Mouse (Mus musculus) lung, postnatal 4 days (tissue): ENCODE measurements around the gene Mbd6.

ENCODE experiments used
- DNase-seq, 2 experiments: peaks; one replicate each; pipeline ENCODE4 v3.0.0; 2021

Mbd6 gene

DNA sequence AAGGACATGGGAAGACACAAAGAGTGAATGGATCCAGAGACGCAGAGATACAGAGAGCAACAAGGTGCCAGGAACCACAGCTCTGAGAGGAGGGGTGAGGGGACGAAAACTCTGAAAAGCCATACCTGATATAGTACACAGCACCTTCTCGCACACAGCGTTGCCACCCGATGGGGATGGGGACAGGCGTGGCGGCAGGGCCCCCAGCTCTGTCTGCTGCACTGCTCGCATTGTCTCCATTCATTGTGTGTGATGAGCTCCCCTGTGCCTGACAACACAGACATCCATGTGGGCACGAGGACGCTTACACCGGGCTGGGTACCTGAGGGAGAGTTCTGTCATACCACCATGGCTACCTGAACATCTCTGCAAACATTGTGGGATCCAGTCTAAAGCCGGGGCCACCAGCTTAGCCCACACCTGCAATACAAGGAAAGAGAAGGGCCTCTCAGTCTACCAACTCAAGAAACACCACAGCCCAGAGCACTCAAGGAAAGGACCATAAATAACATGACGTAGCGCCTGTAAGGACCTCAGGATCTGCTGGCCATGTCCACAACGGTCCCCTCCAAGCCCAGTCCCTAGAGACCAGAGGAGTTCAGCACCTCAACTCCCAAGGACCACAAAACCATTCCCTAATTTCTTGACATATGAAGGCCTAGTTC, 1.4 kb downstream of the Mbd6 start:
- DNase-seq: no peak

DNA sequence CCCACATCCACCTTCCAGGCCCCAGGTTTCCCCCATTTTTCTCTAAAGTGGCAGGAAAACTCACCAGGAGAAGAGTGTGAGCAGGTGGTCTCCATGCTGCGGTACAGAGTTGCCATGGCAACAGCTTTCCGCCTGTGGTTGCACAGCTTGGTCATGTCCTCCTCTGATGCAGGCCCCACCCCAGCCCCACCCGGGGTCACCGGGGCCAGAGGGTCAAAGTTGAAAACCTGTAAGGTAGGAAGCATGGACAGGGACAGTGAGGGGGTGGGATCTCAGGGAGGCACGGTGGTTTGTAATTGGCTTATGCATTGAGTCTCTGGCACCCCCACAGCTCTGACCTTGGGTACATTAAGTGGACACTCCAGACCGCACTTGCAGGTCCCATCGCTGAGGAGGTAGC, 2.1 kb downstream of the Mbd6 start:
- DNase-seq: no peak

DNA sequence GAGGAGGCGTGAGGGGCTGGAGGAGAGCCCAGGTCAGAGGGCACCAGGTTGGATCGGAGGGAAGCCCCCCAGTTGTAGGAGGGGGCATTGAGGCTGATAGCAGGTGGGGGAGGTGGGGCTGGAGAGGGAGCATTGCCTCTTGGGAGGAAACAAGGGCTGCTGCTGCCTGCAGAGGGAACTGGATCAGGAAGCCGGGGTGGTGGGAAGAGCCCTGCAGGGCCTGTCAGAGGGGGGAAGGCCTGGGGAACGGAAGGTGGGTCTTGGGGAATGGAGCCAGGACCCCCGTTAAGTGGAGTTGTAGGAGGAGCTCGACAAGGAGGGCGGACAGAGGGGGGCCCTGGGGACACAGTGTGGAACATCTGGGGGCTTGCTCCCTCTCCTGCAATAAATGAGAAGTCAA, 2.6 kb downstream of the Mbd6 start:
- no peak for DNase-seq

DNA sequence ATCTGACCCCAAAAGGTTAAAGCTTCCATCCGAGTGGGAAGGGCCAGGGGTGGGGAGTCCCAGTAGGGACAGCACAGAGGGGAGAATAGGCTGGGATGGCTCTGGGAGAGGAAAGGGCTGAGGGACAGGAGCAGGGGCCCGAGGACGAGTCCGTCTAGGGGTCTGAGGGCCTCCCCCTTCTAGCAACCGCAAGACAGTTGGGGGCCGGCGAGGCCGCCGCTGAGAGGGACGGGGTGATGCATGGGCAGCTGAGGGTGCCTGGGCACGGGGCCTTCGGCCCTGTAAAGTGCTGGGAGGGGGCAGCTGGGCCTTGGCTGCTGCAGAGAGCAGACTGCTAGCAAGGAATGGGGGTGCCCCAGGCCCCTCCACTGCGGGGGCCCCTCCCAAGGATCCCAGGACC, 3.2 kb downstream of the Mbd6 start:
- DNase-seq: no peak

DNA sequence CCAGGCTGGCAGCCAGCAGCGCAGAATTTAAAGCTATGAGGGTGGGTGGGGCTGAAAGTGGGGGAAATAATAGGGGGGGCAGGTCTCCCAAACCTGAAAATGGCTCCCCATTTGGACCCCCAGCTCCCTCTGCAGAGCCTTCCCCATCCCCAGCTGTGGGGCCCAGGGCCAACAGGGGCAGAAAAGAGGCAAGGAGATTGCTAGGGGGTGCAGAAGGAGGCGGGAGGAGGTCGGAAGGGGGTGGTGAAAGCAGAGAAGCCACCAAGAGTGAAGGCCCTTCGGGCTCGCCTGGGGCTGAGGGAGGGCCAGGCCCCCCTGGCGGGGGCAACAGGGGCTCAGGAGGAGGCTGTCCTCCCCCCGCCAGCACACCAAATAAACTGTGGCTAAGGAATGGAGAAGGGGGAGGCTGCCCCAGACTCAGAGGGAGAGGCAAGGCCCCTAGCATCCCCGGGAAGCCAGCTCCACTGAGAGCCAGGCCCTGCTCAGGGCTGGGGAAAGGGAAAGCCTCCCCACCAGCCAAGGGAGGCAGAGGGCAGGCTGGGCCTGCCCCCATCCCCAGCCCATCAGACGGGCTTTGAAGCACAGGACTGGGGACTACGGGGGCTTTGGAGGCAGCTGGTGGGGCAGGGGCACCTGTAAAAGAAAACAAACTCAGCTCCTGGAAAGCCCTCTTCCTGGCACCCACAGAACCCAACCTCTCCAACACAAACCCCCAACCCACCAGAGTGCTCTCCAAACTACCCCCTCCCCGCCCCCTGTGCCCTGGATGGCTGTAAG, 3.9 kb downstream of the Mbd6 start:
- DNase-seq: no peak

DNA sequence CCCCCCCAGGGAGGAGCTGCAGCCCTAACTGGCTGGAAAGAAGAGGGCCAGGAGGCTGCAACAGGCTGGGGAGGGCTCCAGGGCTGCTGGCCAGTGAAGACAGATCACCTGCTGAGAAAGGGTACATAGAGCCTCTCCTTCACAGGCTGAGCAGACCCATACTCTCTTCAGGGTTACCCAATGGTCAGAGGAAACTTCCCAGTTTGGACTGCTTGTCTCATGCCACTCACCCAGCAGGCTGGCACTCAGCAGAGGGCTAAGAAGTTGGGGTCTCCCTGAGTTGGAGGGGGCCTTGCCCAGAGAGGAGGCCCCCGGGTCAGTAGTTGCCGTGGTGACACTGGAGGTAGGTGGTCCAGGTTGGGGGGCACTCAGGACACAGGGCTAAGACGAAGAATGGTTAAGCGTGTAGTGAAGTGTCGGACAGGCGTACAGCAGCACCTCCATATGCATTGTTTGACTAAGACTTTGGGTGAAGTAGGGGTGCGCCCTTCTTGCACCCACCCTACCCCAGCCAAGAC, 4.7 kb downstream of the Mbd6 start:
- no peak for DNase-seq

DNA sequence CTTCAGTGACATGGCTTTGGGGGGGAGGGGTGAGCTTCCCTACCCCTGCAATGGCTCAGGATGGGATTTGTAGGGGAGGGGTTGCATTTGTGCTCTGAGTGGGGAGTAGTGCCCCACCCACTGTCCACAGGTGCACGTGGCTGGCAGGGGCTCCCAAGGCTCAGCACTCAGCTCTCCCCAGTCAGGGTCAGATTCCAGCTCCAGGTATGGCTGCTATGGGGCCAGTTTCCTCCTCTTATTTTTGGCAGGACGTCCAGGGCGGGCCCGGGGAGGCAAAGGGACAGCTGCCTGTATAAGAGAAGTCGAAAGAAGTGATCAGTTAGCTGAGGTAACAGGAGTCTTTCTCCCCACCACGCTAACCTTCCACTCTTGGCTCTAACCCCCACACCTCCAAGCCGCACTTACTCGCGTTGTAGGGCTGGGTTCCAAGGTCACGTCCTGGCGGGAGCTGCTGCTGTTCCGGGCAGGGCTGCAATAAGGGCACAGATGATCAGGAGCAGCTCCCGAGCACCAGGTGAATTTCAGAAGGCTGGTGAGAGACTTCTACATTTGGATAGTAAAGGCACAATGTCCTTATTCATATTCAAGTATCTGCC, 6.1 kb downstream of the Mbd6 start:
- no peak for DNase-seq

DNA sequence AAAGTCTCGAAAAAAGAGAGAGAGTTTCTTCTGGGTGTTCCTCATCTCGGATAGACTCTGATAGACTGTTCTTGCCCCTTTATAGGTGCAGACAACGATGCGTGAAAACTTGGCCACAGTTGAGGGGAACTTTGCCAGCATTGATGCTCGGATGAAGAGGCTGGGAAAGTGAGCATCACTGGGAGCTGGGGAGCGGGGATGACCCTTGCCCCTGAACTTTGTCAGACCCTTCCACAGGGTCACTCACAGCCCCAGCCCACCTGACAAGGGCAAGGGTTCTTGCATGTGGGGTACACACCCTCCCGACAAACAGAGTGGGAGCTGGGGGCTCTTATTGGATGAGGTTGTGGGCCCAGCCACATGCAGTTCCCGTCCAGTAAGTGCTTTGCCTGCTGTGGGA, 7.5 kb downstream of the Mbd6 start:
- no peak for DNase-seq

DNA sequence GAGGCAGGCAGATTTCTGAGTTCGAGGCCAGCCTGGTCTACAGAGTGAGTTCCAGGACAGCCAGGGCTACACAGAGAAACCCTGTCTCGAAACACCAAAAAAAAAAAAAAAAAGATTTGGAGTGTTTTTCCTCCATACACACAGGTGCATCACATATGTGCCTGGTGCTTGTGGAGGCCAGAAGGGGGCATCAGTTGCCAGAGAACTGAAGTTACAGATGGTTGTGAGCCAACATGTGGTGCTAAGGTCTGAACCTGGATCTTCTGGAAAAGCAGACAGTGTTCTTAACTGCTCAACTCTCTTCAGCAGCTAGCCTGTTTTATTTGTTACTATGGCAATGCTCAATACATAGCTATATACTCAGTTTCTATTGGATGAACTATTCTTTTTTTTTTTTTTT, 9.1 kb downstream of the Mbd6 start:
- no peak for DNase-seq

DNA sequence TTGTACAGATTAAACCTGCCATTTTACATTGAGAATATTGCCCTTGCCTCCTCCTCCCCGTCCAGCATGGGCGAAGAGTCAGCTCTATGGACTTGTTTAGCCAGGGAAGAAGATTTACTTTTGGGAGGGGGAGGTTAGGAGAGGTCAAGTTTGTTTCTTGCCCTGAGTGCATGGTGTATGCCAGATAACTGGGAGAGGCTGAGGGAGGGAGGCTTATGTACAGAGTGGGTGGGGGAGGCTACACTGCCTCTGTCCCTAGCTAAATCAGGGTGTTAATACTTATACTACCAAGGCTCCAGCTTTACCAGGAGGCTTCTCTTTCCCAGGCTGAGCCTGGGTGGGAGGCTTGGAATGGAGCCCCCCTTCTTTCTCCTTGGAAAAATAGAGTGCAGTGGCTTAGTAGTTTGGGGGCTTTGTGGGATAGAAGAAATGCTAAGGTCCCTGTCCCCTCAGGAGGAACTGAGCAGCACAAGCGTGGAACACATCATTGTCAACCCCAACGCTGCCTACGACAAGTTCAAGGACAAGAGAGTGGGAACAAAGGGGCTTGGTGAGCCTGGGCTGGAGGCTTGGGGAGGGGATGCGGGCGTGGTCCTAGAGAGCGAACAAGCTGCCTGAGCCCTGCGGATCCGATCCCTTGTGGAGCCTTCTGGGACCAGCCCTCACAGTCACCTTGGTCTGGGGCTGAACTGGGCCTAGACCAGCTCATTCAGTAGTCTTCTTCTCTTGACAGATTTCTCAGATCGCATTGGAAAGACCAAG, 14.4 kb downstream of the Mbd6 start:
- no peak for DNase-seq

DNA sequence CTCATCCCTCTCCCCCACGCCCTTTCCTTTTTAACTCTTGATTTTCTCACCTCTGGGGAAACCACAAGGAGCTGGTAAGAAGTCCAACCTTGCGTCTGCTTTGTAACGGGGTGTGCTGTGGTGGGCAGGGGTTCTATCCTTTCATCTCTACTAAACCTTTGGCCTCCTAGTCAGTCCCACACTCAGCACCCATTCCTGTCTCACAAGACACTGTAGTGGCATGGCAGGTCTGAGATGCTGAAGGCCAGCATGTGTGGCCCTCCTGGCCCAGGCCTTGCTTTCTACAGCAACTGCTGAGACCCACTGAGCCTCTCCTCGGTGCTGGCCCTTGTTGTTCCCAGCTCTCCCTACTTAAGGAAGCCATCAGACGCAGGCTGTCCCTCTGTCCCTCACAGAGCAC, 16.4 kb downstream of the Mbd6 start:
- DNase-seq: no peak

DNA sequence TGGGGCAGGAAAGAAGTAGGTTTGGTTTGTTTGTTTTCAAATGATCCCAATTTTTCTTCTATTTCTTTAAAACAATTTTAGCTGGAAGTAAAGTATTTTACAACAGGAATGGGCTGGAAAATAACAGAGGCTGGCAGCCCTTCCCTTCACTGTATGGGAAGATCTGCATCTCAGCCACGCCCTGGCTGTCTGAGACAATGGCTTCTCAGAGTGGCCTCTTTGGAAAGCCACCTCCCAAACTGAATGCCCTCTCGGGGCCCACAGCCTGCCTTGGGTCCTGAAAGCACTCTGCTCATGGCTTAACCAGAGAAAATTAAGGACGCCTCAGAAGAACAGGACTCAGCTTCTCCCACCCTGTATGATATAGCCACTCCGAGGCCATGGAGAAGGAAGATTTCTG, 18.9 kb downstream of the Mbd6 start:
- DNase-seq: no peak

DNA sequence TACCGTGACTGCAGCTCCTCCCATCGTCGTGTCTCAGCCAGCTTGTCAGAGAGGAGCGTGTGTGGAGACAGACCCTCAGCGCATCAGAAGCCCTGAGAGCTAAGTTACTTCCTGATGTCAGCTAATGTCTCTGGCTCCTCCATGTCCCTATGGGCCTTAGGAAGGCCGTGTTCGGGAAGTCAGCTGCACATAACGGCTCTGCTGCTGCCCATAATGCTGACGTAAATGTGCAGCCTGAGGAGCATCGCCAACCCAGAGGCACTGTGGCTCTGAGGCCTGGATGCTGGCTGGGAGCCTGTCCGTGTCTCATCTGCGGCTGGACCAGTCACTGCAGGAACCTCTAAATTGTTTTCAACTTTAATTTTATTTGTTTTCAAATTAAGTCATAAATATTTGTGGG, 19.8 kb downstream of the Mbd6 start:
- no peak for DNase-seq

DNA sequence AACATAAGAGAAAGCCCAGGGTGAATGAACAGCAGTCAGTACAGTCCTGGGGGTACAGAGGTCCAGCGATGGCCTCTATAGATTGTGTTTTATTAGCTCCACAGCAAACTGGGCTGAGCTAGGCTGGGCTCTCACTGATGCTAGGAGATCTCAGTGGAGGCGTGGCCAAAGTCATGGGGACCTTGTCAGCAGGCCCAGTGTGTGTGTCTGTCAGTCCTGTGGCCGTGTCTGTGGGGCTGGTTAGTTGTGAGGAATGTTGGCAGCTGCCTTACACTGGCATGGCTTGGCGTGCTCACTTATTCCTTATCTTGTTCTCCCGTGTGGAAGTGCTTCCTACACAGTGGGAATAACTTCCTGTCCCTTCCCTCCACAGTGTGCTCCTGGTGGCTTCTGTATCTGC, 20.4 kb downstream of the Mbd6 start:
- DNase-seq: no peak

DNA sequence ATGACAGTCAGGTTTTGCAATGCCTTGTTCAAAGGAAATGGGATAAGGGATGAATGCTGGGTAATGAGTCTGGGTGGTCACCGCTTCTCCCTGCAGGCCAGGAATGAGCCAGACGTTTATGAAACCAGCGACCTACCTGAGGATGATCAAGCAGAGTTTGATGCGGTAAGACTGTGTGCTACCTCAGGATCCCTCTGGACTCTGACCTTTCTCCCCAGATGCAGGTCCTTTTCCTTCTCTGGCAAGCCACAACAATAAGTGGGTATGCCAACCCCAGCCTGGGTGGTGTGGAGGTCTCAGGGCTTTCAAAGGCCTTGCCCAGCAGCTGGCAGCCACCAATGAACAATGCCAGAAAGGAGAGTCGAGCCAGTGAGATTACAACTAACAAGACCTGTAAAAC, 21.5 kb downstream of the Mbd6 start:
- DNase-seq: no peak

DNA sequence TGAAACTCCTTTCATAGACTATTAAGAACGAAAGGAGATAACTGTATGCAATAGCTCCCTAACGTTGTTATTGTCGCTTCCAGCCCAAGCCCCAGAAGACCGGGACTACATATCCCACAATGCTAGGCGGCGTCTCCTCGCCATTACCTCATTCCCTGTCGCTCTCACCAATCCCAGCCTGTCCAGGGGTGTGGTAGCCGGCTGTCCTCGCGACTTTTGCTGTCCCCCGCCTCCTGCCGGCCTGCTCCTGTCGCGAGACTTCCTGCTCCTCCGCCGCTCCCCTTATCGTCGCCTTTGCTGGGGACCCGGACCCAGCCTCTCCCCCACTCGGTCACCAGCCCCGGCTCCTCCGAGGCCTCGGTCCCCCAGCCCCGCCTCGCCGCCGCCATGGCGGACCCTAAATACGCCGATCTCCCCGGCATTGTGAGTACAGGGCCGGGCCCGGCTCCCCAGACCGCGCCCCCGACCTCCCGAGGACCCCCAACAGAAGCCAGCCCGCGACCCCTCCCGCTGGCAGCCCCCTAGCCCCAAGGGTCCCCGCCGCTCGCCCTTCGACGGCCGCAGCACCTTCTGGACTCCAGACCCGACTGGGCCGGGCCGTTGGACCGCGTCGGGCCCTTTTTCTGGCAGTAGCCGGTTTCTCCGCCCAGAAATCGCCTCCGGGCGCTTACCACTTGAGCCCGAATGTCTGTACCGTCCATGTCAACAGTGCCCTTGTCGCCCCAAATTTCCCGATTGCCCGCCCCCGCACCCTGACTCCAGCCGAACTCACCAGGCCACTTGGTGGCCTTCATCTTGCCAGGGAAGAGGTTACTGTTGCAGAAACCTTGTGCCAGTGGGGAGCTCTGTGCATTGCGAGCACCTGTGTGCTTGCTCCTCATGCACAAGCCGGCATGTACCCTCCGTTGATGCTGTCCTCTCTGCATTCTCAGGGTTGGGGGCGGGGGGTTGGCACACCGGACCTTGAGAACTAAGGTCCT, 22.4 kb downstream of the Mbd6 start, which contains the start of gene Dctn2:
Dctn2 (plus strand) TSS at position 257 of the 980 bp plus-strand sequence.
- DNase-seq: peak; percentile 96 to 98

DNA sequence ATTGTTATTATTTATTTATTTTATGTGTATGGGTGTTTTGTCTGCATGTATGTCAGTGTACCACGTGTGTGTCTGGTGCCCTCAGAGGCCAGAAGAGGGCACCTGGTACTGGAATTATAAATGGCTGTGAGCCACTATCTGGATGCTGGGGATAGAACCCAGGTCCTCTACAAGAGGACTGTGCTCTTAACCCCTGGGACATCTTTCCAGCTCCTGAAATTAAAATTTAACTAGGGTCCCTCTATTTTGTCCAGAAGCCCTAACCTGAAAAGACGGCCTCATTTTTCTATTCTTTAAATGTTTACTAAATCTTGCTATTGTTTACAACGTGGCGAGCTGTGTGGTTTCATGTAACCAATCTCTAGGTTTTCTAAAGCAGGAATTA, 23.1 kb downstream of the Mbd6 start:
- DNase-seq: no peak

DNA sequence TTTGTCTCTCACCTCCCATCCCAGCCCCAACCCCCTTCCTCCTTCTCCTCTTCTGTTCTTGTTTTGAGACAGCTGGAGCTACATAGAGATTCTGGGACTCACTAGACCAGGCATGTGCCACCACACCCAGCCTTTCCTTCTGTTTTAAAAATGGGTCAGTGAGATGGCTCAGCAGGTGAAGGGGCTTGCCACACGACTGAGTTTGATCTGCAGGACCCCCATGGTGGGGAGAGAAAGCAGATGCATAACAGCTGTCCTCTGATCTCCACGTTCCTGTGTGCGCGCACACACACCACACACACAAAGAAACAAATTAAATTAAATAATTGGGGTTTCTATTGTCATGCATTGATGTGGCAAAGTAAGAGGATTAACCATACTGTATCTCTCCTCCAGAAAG, 23.8 kb downstream of the Mbd6 start:
- DNase-seq: no peak

DNA sequence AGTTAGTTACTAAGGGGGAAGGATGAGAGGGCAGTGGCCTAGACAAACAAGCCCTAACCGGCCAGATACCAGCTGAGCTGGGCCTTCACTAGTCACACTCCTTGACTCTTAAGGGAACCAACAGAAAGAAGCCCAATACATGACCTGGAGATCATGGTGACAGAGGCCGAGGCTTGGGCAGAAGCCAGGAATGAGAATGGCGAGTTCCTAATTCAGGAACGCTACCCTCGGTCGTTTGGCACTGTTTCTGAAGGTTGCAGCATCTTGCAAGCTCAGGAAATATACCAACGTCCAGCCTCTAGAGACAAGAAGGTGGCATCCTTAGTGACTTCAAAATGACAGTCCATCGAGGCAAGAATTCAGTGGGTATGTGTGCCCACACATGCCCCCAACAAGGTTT, 24.5 kb downstream of the Mbd6 start:
- no peak for DNase-seq

DNA sequence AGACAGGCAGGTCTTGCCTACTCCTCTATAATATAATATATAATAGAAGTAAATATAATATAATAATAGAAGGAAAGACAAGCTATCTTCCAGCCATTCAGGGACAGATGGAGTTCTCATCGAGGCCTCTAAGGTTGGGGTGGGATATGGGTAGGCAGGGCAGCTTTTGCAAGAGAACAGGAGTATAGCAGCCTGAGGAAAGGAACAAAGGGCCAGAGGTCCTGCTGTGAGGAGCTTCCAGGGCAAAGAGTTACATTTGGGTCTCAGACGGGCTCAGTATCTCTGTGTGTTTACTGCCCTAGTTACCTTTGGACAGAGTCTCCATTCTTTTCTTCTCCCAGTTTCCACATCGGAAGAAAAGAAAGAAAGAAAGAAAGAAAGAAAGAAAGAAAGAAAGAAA, 25.2 kb downstream of the Mbd6 start:
- DNase-seq: no peak

DNA sequence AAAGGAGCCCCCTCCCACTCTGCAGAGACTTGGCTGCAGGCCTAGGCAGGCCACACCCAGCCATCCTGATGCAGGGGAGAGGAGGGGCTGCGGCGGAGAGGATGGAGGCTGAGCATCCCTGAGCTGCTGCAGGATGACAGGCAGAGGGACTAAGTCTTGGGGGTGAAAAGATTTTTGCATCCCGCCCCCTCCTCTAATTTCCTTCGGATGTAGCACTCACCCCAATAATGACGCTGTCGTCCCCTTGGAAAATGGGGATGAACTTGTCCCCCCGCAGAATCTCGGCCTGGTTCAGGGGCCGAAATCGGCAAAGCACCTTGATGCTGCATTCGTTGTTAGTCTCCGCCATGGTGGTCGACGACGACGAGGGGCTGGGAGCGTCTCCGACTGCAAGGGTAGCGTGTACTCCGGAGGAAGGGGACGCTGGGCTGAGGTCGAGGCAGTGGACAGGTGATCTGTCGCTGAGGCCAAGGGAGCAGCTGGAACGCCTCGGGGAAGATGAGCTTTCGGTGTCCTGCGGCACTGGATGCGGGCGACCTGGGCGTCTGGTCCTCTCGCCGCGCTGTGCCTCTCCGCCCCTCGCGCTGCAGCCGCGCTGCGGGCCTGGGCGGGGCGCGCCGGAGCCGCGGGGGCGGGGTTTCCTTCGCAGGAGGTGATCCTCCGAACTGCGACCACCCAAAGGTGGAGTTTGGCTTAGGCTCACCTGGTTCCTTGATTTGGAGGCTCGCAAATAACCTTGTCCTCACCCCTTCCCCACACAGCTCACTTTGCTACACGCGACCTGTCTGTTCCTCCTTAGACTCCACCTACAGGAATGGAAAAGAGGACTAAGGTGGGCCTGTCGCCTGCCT, 26.0 kb downstream of the Mbd6 start, which contains the start of gene Kif5a:
Kif5a (minus strand) TSS at position 801 of the 851 bp plus-strand sequence.
- no peak for DNase-seq
